Mouse (Mus musculus) intestine, postnatal 0 days (tissue): ENCODE measurements at regions not wholly inside any gene's neighbourhood (a gene's known extent, or its start where the extent isn't known, plus 50 kb on each side); places are given as distances from the start of the nearest gene placed in this dataset.
A peak's percentile ranks its signal among the peaks of the same experiment; 100 is the strongest.

Experiments used
- ATAC-seq: fragments of 200-750 bp; cut with Nextera tagmentation; 2 replicates; pipeline ENCODE4 v1.8.0; 2017; ENCODE audit warnings: mild to moderate bottlenecking, moderate TSS enrichment, moderate library complexity
- H3K27ac ChIP-seq: fragments of 300-500 bp; sonication (generic); 2 replicates; pipeline ENCODE4 v1.5.1; 2014; ENCODE audit warnings: mild to moderate bottlenecking, low read depth, low read length, moderate library complexity
- H3K27me3 ChIP-seq: fragments of 300-500 bp; sonication (generic); replicated peaks from 2 replicates; pipeline ENCODE4 v1.6.1; 2014; ENCODE audit warnings: low read length, mixed read lengths; ENCODE audit not compliant: control insufficient read depth, insufficient read depth
- H3K36me3 ChIP-seq: fragments of 300-500 bp; sonication (generic); 2 replicates; pipeline ENCODE4 v1.6.1; 2014; ENCODE audit warnings: mild to moderate bottlenecking, moderate library complexity; ENCODE audit not compliant: control insufficient read depth, insufficient read depth
- H3K4me1 ChIP-seq: fragments of 300-500 bp; sonication (generic); replicated peaks from 2 replicates; pipeline ENCODE4 v1.6.1; 2014; ENCODE audit warnings: antibody characterized with exemption, low read length, mixed read lengths; ENCODE audit not compliant: control insufficient read depth, insufficient read depth
- H3K4me2 ChIP-seq: fragments of 300-500 bp; sonication (generic); replicated peaks from 2 replicates; pipeline ENCODE4 v1.6.1; 2014; ENCODE audit warnings: low read depth, mild to moderate bottlenecking, moderate library complexity
- H3K4me3 ChIP-seq: fragments of 300-500 bp; sonication (generic); 2 replicates; pipeline ENCODE4 v1.5.1; 2014; ENCODE audit warnings: low read depth, low read length
- H3K9ac ChIP-seq: fragments of 300-500 bp; sonication (generic); 2 replicates; pipeline ENCODE4 v1.6.1; 2014; ENCODE audit warnings: mild to moderate bottlenecking, low read depth, low read length
- H3K9me3 ChIP-seq: fragments of 300-500 bp; sonication (generic); 2 replicates; pipeline ENCODE4 v1.6.1; 2016; ENCODE audit warnings: mixed run types; ENCODE audit not compliant: control insufficient read depth
- CTCF ChIP-seq: sonication (generic); IDR thresholded peaks from 2 replicates; pipeline ENCODE4 v1.5.1; 2016; ENCODE audit warnings: low read depth, mild to moderate bottlenecking, control low read depth, antibody characterized with exemption, moderate library complexity
- WGBS: fragments of 180-500 bp; shearing (Covaris S2); extraction: QIAGEN DNeasy Blood & Tissue Kit; methylation state at CpG from one replicate; pipeline ENCODE4 v1.1.7; 2014; 5-methylcytosine and 5-hydroxymethylcytosine counted together

DNA sequence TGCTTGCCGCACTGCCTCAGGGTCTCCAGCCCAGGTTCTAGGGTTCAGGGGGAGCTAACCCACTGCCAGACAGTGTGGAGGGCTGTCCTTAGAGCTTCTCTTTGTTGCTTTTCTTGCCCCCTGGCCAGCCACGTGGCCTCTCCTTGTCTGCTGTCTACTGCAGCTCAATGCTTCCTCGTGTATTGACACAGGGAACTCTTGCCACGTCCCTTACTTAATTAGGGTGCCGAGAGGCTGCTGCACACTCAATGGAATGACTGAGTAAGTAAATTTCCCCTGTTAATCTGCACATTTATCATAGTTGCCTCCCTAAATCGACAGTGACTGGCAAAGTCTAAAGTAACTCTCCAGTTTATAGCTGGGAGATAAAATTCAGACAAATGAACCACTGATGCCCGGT lies 304.4 kb upstream of the Mki67 start:
- H3K9me3 ChIP-seq: no peaks in the 10 kb centered on the region
- TF ChIP-seq CTCF: no peak
- H3K27me3 ChIP-seq: no peaks in the 10 kb centered on the region
- H3K4me1 ChIP-seq: no peaks in the 10 kb centered on the region
- no peak overlapping the region for H3K27ac ChIP-seq
- H3K36me3 ChIP-seq: no peaks in the 10 kb centered on the region
- ATAC-seq: peak; percentile 82
- no peak overlapping the region for H3K9ac ChIP-seq
- WGBS: 45% methylated on average over 7 of the region's 7 CpGs
- H3K4me3 ChIP-seq: no peak overlapping the region
- H3K4me2 ChIP-seq: no peak overlapping the region

DNA sequence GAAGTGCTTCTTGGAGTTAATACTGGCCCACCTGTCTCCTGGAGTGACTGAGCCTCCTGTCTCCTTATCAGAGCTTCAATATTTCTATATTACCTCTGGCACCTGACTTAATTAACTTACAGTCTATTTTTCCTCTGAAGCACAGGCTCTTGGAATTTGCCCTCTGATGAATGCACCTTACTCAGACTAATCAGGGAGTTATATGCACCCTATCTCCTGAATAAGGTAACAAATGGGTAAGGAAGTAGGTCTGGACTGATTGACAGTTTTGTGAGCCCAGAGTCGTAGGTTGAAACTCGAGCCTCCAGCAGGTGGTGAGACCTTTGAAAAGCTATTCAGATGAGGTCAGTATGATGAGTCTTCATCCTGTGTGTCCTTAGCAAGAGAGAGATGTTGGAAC lies 304.9 kb upstream of the Mki67 start:
- no peaks in the 10 kb centered on the region for H3K36me3 ChIP-seq
- H3K27me3 ChIP-seq: no peaks in the 10 kb centered on the region
- H3K4me2 ChIP-seq: no peak overlapping the region
- WGBS: 20% methylated on average over 2 of the region's 2 CpGs
- ATAC-seq: peak; percentile 88
- H3K4me3 ChIP-seq: no peak overlapping the region
- no peak overlapping the region for H3K9ac ChIP-seq
- no peak overlapping the region for H3K27ac ChIP-seq
- no peaks in the 10 kb centered on the region for H3K4me1 ChIP-seq
- no peaks in the 10 kb centered on the region for H3K9me3 ChIP-seq
- no peak for TF ChIP-seq CTCF

DNA sequence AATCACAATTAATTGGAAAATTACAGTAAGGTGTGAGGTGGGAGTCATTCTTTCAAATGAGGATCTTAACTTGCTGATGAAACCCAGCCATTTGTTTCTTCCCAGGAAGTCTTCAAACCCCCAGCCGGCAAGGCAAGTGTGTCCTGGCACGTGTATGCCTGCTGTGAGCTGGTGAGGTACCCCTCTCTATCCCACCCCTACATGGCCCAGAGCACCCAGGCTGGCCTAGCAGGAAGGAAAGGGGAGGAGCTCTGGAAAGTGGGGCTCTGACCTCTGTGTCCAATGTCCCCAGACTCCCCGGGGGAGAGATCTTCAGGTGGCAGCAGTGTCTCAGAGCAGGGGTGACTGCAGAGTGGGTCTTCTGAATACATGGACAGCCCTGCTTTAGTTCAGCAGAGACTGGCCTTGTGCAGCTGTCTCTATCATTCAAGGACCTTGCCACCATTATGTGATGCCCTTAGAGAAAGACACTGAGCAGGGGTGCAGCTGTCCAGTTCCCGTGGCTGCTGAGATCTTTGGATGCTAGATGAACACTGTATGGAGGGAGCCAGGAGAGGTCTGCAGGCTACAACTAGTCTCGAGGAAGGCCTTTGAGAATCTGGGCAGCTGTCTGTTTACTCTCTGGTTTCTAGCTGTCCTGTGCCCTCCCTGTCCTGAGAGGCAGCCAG lies 306.8 kb upstream of the Mki67 start:
- H3K27me3 ChIP-seq: no peaks in the 10 kb centered on the region
- no peak for ATAC-seq
- TF ChIP-seq CTCF: no peak
- no peaks in the 10 kb centered on the region for H3K36me3 ChIP-seq
- H3K27ac ChIP-seq: no peak overlapping the region
- 70% methylated on average over 5 of the region's 5 CpGs for WGBS
- no peaks in the 10 kb centered on the region for H3K4me1 ChIP-seq
- no peak overlapping the region for H3K4me3 ChIP-seq
- no peaks in the 10 kb centered on the region for H3K9me3 ChIP-seq
- H3K9ac ChIP-seq: no peak overlapping the region
- no peak overlapping the region for H3K4me2 ChIP-seq

DNA sequence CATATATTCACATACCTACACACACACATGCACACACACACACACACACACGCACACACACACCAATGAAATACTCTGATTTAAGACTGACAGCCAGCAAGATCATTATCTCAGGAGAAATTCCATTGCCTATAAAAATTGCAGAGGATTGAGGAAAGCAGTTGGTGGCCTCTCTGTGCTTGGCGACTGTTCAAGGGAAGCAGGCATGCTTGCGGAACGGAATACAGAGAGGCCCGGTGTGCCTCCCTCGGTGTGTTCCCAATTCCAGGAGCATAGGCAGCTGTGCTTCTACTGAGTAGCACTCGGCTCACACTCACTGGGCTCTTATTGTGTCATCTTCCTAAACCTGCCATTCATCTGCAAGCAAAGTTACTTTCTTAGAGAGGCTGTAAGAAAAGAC lies 310.3 kb upstream of the Mki67 start:
- no peak overlapping the region for H3K4me3 ChIP-seq
- TF ChIP-seq CTCF: no peak
- 61% methylated on average over 7 of the region's 7 CpGs for WGBS

DNA sequence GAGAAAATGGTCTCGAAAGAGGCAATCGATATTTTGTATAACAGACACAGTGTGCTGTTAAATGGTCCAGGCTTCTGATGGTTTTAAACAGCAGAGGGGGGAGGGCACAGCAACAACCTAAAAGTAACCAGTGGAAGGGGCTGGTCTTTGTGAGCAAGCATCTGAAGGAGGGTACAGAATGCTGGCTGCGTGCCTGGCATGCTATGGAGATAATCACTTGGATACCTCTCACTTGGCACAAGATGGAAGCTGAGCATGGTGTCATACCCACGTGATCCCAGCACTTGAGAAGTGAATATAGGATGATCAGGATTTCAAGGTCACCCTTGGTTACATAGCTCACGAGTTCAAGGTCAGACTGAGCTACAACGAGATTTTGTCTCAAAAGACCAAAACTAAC lies 315.9 kb upstream of the Mki67 start:
- WGBS: 82% methylated on average over 6 of the region's 6 CpGs
- no peak overlapping the region for H3K4me3 ChIP-seq
- no peaks in the 10 kb centered on the region for H3K4me1 ChIP-seq
- no peak overlapping the region for H3K4me2 ChIP-seq
- no peaks in the 10 kb centered on the region for H3K36me3 ChIP-seq
- ATAC-seq: no peak
- TF ChIP-seq CTCF: no peak
- no peaks in the 10 kb centered on the region for H3K9me3 ChIP-seq
- H3K27ac ChIP-seq: no peak overlapping the region
- H3K9ac ChIP-seq: no peak overlapping the region
- H3K27me3 ChIP-seq: no peaks in the 10 kb centered on the region

More for the DNA sequence above, 310.3 kb upstream of the Mki67 start:
- Histone ChIP-seq H3K27ac (no peak overlapping the region), H3K4me1 (no peaks in the 10 kb centered on the region), H3K36me3 (no peaks in the 10 kb centered on the region), H3K27me3 (no peaks in the 10 kb centered on the region), H3K9me3 (no peaks in the 10 kb centered on the region), H3K4me2 (no peak overlapping the region), H3K9ac (no peak overlapping the region)
- ATAC-seq: no peak

DNA sequence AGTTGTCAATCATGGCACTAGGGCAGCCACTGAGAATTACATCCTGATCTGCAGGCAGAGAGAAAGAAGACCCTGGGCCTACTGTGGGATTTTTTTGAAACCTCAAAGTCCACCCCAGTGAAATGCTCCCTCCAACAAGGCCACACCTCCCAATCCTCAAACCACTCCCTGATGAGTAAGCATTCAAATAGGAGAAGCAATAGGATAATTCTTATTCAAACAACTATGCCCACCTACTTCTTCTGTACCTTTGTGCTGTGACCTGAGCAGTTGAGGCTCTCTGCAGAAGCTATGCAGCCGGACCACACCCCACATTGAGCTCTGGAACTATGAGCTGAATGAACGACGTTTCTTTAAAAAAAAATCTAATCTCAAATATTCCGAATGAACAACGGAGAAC lies 317.4 kb upstream of the Mki67 start:
- Histone ChIP-seq H3K4me2 (no peak overlapping the region), H3K27me3 (no peaks in the 10 kb centered on the region), H3K4me3 (no peak overlapping the region), H3K27ac (no peak overlapping the region), H3K36me3 (no peaks in the 10 kb centered on the region), H3K9ac (no peak overlapping the region), H3K9me3 (no peaks in the 10 kb centered on the region), H3K4me1 (no peaks in the 10 kb centered on the region)
- no peak for ATAC-seq
- no peak for TF ChIP-seq CTCF
- 62% methylated on average over 5 of the region's 5 CpGs for WGBS

DNA sequence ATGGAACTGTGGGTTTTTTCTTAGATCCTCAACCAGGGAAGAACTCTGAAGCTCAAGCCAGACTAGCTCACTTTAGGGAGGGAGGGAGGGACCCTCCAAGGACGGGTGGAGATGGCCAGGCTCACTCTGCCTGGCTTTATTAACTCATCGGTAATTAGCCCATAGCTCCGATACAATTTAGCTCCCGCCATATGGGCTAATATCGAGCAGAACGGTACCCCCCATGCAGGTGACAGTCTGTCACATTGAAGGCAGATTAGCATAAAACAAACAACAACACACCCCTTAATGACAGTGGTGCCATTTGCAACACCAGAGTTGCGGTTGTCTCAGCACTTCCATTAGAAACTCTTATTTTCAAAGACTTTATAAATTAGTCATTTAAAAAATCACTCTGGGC lies 319.6 kb upstream of the Mki67 start:
- no peak for TF ChIP-seq CTCF
- no peaks in the 10 kb centered on the region for H3K36me3 ChIP-seq
- H3K9me3 ChIP-seq: no peaks in the 10 kb centered on the region
- H3K9ac ChIP-seq: no peak overlapping the region
- no peaks in the 10 kb centered on the region for H3K4me1 ChIP-seq
- H3K4me3 ChIP-seq: no peak overlapping the region
- no peak overlapping the region for H3K27ac ChIP-seq
- no peak overlapping the region for H3K4me2 ChIP-seq
- 62% methylated on average over 7 of the region's 7 CpGs for WGBS
- H3K27me3 ChIP-seq: no peaks in the 10 kb centered on the region
- no peak for ATAC-seq
